In genomic region chr7:80403551-80403950, GRCm38 (mm10) we compare ENCODE assay signal across 8 mouse cellular contexts. TPM values are rescaled to one million over a fixed set of nuclear protein-coding genes. Genes with fewer than 3 reads are reported as not detected.
DNase-seq lines count a peak whose midpoint lies in the region; ATAC-seq and TF ChIP-seq lines count a peak whose summit lies in the region.

No protein-coding gene starts in this region.

- peak overlapping the region; percentile 96; the same call in 1 of the 2 replicates for H3K4me2 ChIP-seq in neural tube, embryonic 11.5 days (ENCODE audit: low read depth)

- TF ChIP-seq CTCF in kidney, adult 2 months (conservative IDR thresholded peaks at IDR 0.05; ENCODE audit: insufficient read depth, insufficient read length, low read depth, low read length), result no peak
- no peak for TF ChIP-seq CTCF in lung, adult 2 months (IDR thresholded peaks at IDR 0.05; ENCODE audit: insufficient read depth, low read length)
- TF ChIP-seq CTCF in small intestine, adult 2 months (IDR thresholded peaks at IDR 0.05; ENCODE audit: extremely low read depth, insufficient read length, insufficient replicate concordance, low read depth, low read length), result no peak

- peaks cover 12% of the 10 kb centered on the region for H3K4me1 ChIP-seq in neural tube, embryonic 11.5 days (ENCODE audit: control insufficient read depth, insufficient read depth, low read length)
- H3K4me1 ChIP-seq in kidney, adult 2 months (ENCODE audit: control insufficient read depth, insufficient read depth, low read length), result peaks cover 20% of the 10 kb centered on the region
- peaks cover 13% of the 10 kb centered on the region; the same call in 1 of the 2 replicates for H3K4me1 ChIP-seq in lung, adult 2 months (ENCODE audit: control insufficient read depth, insufficient read depth, low read length)
- peaks cover 15% of the 10 kb centered on the region for H3K4me1 ChIP-seq in small intestine, adult 2 months (ENCODE audit: control insufficient read depth, insufficient read depth, insufficient read length, low read length)

- no peaks in the 10 kb centered on the region for H3K27me3 ChIP-seq in neural tube, embryonic 11.5 days (ENCODE audit: control insufficient read depth, insufficient read depth, low read length)
- H3K27me3 ChIP-seq in kidney, adult 2 months (replicated peaks; ENCODE audit: control insufficient read depth, insufficient read depth, low read length), result no peaks in the 10 kb centered on the region
- H3K27me3 ChIP-seq in small intestine, adult 2 months (ENCODE audit: control insufficient read depth, insufficient read depth, low read length), result no peaks in the 10 kb centered on the region

- no peak overlapping the region for H3K9ac ChIP-seq in neural tube, embryonic 11.5 days (ENCODE audit: low read length)

- no peaks in the 10 kb centered on the region for H3K9me3 ChIP-seq in neural tube, embryonic 11.5 days (ENCODE audit: control insufficient read depth, low read length)

- no peaks in the 10 kb centered on the region for H3K36me3 ChIP-seq in neural tube, embryonic 11.5 days (ENCODE audit: control insufficient read depth, insufficient read depth, low read length)
- H3K36me3 ChIP-seq in kidney, adult 2 months (ENCODE audit: control insufficient read depth, insufficient read depth, low read length), result no peaks in the 10 kb centered on the region
- H3K36me3 ChIP-seq in small intestine, adult 2 months (ENCODE audit: control insufficient read depth, insufficient read depth, low read length), result no peaks in the 10 kb centered on the region

- no peak overlapping the region for H3K27ac ChIP-seq in neural tube, embryonic 11.5 days (ENCODE audit: low read depth, low read length)
- H3K27ac ChIP-seq in kidney, adult 2 months (ENCODE audit: insufficient read depth, low read depth, low read length), result peak overlapping the region; percentile 97
- peak overlapping the region; percentile 28; the same call in 1 of the 2 replicates for H3K27ac ChIP-seq in small intestine, adult 2 months (ENCODE audit: insufficient read depth, low read depth, low read length)

- no peak for TF ChIP-seq POLR2A in kidney, adult 2 months (IDR thresholded peaks at IDR 0.05; ENCODE audit: low read depth, low read length)
- no peak; the same call in 1 of the 2 replicates for TF ChIP-seq POLR2A in lung, adult 2 months (IDR thresholded peaks at IDR 0.05; ENCODE audit: borderline replicate concordance, extremely low read depth, low read depth, low read length)
- TF ChIP-seq POLR2A in small intestine, adult 2 months (IDR thresholded peaks at IDR 0.05; ENCODE audit: low read depth, low read length), result no peak

- no peak overlapping the region for H3K4me3 ChIP-seq in neural tube, embryonic 11.5 days (ENCODE audit: low read depth, low read length)
- H3K4me3 ChIP-seq in kidney, adult 2 months (ENCODE audit: insufficient read depth, low read depth, low read length), result peak overlapping the region; percentile 91
- H3K4me3 ChIP-seq in lung, adult 2 months (replicated peaks; ENCODE audit: extremely low read depth, low read depth, low read length), result no peak overlapping the region
- H3K4me3 ChIP-seq in small intestine, adult 2 months (ENCODE audit: low read depth, low read length), result no peak overlapping the region

- no peak for DNase-seq in neural tube, embryonic 11.5 days (ENCODE audit: low spot score)
- DNase-seq in neural tube, embryonic 10.5 days (ENCODE audit: extremely low spot score, low spot score), result no peak
- peak; percentile 88 for DNase-seq in cerebellum, adult 9-10 months
- peak; percentile 83 for DNase-seq in heart, adult 8-10 months (ENCODE audit: low spot score)
- peak; percentile 90 for DNase-seq in kidney, adult 2 months
- peak; percentile 56 for DNase-seq in lung, adult 2 months
- DNase-seq in embryo, embryonic 11 days, result no peak

- ATAC-seq in neural tube, embryonic 11.5 days (ENCODE audit: insufficient read depth, low FRiP score, low TSS enrichment), result no peak

- 56% methylated on average over 9 of the region's 9 CpGs for WGBS in neural tube, embryonic 11.5 days
- WGBS in kidney, adult 2 months, result 28% methylated on average over 9 of the region's 9 CpGs
- WGBS in lung, adult 2 months, result 11% methylated on average over 9 of the region's 9 CpGs
- WGBS in small intestine, adult 2 months, result 28% methylated on average over 9 of the region's 9 CpGs

RNA-seq across cellular contexts. Expression of gene Furin, which starts 1.7 kb away (rescaled TPM):
- polyA plus RNA-seq in neural tube, embryonic 11.5 days (2014; fragmentation: Nextera tagmentation; extraction: Ambion mirVana), result 4.9 and 5.8 TPM in 2 replicates
- total RNA-seq in heart, adult 8-10 months (2022), result 100 to 1,000 TPM in 2 of 4 experiments, 10 to 100 TPM in 2; 91.9 to 122 (median 99.2) TPM
- 145 and 172 TPM in 2 replicates for polyA plus RNA-seq in kidney, adult 2 months (2012; rRNA removed)
- polyA plus RNA-seq in lung, adult 2 months (2012; rRNA removed), result 106 and 114 TPM in 2 replicates
- 75.2 and 117 TPM in 2 replicates for polyA plus RNA-seq in small intestine, adult 2 months (2012; rRNA removed)

RNA-seq across cellular contexts. Expression of gene Fes, which starts 15.8 kb away (rescaled TPM):
- 7.1 and 7.7 TPM in 2 replicates for polyA plus RNA-seq in neural tube, embryonic 11.5 days (2014; fragmentation: Nextera tagmentation; extraction: Ambion mirVana)
- 10 to 100 TPM in 2 of 4 experiments, 1 to 10 TPM in 2; 6.4 to 13.5 (median 9.1) TPM for total RNA-seq in heart, adult 8-10 months (2022)
- polyA plus RNA-seq in kidney, adult 2 months (2012; rRNA removed), result 10.0 and 10.8 TPM in 2 replicates
- polyA plus RNA-seq in lung, adult 2 months (2012; rRNA removed), result 51.4 and 60.1 TPM in 2 replicates
- polyA plus RNA-seq in small intestine, adult 2 months (2012; rRNA removed), result 15.2 and 16.6 TPM in 2 replicates

RNA-seq across cellular contexts. Expression of gene Man2a2, which starts 32.4 kb away (rescaled TPM):
- 9.7 and 11.2 TPM in 2 replicates for polyA plus RNA-seq in neural tube, embryonic 11.5 days (2014; fragmentation: Nextera tagmentation; extraction: Ambion mirVana)
- 10 to 100 TPM; 61.2 to 66.5 (median 62.8) TPM for total RNA-seq in heart, adult 8-10 months (2022)
- 40.4 and 49.9 TPM in 2 replicates for polyA plus RNA-seq in kidney, adult 2 months (2012; rRNA removed)
- 93.7 and 96.3 TPM in 2 replicates for polyA plus RNA-seq in lung, adult 2 months (2012; rRNA removed)
- polyA plus RNA-seq in small intestine, adult 2 months (2012; rRNA removed), result 16.8 and 30.2 TPM in 2 replicates

Comparison
In these comparisons a context has a peak if more than half of its experiments do, and no peak if none do; other contexts are left out.
1. DNase-seq: peak in cerebellum, adult 9-10 months (single experiment), heart, adult 8-10 months (single experiment), kidney, adult 2 months (single experiment) and lung, adult 2 months (single experiment); none in neural tube, embryonic 11.5 days (single experiment), neural tube, embryonic 10.5 days (single experiment) and embryo, embryonic 11 days (single experiment).
2. RNA of gene Furin, which starts 1.7 kb away (polyA plus RNA-seq): 145 to 172 TPM in kidney, adult 2 months, 75.2 to 117 TPM in small intestine, adult 2 months and 106 to 114 TPM in lung, adult 2 months; 4.9 to 5.8 TPM in neural tube, embryonic 11.5 days; every median in the first group is over 10 times any median in the second.